8 mouse cellular contexts compared by ENCODE assay signal in the genomic region with DNA sequence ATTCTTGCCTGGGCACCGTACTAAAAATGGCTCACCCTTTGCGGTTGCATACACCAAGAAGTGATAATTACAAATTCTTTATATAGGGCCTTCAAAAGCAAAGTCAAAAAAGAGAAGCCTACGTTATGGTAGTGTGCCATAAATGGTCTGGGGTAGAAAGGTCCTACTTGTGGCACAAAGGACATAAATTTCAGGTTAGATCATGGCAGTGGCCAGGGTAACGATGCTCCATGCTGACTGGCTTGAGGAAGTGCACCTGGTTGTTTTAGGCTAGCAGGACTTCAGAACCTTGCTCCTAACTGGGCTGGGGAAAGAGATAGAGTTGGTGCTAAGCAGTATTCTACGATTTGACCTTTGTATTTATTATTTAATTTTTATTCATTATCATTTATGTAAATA. TPM values are rescaled to one million over a fixed set of nuclear protein-coding genes. Genes with fewer than 3 reads are reported as not detected.
DNase-seq lines count a peak whose midpoint lies in the region; ATAC-seq lines count a peak whose summit lies in the region.

No protein-coding gene starts in this region.

- ATAC-seq in kidney, embryonic 16.5 days (ENCODE audit: low FRiP score, low TSS enrichment): peak; percentile 52
- no peak; the same call in 1 of the 2 replicates for ATAC-seq in embryonic facial prominence, embryonic 13.5 days (ENCODE audit: insufficient number of reproducible peaks, insufficient read depth, low FRiP score, low TSS enrichment, low read depth)
- no peak; the same call in 1 of the 2 replicates for ATAC-seq in intestine, embryonic 14.5 days (replicated peaks; ENCODE audit: low FRiP score, low TSS enrichment, low read depth)
- ATAC-seq in midbrain, embryonic 16.5 days: peak; percentile 63

- no peak for DNase-seq in kidney, postnatal 10 days
- DNase-seq in intestine, embryonic 14.5 days (ENCODE audit: low spot score): no peak
- DNase-seq in thymus, postnatal 4 days: no peak
- no peak for DNase-seq in adrenal gland, postnatal 36 days
- DNase-seq in thymus, postnatal 25 days: no peak

- H3K4me3 ChIP-seq in kidney, embryonic 16.5 days (ENCODE audit: low read length): peak overlapping the region; percentile 84
- peak overlapping the region; percentile 90 for H3K4me3 ChIP-seq in embryonic facial prominence, embryonic 13.5 days
- peak overlapping the region; percentile 81 for H3K4me3 ChIP-seq in intestine, embryonic 14.5 days (ENCODE audit: low read depth, low read length)
- H3K4me3 ChIP-seq in midbrain, embryonic 16.5 days (ENCODE audit: low read depth, low read length): peak overlapping the region; percentile 54

- H3K36me3 ChIP-seq in kidney, embryonic 16.5 days (ENCODE audit: insufficient read depth, low read length): peaks cover 15% of the 10 kb centered on the region; the same call in 1 of the 2 replicates
- peaks cover 35% of the 10 kb centered on the region for H3K36me3 ChIP-seq in embryonic facial prominence, embryonic 13.5 days
- H3K36me3 ChIP-seq in intestine, embryonic 14.5 days (ENCODE audit: control insufficient read depth, insufficient read depth, low read length): peaks cover 40% of the 10 kb centered on the region
- H3K36me3 ChIP-seq in midbrain, embryonic 16.5 days (ENCODE audit: control insufficient read depth, insufficient read depth, low read length): peaks cover 11% of the 10 kb centered on the region; the same call in 1 of the 2 replicates

- H3K27ac ChIP-seq in kidney, embryonic 16.5 days (ENCODE audit: low read length): peak overlapping the region; percentile 93
- H3K27ac ChIP-seq in embryonic facial prominence, embryonic 13.5 days: peak overlapping the region; percentile 92
- H3K27ac ChIP-seq in intestine, embryonic 14.5 days (ENCODE audit: low read depth): no peak overlapping the region
- H3K27ac ChIP-seq in midbrain, embryonic 16.5 days (ENCODE audit: low read length): peak overlapping the region; percentile 73; the same call in 1 of the 2 replicates

- 11% methylated on average over 5 of the region's 5 CpGs for WGBS in kidney, embryonic 16.5 days
- 26% methylated on average over 5 of the region's 5 CpGs for WGBS in embryonic facial prominence, embryonic 13.5 days
- WGBS in intestine, embryonic 14.5 days: 22% methylated on average over 5 of the region's 5 CpGs
- 28% methylated on average over 5 of the region's 5 CpGs for WGBS in midbrain, embryonic 16.5 days

- H3K9me3 ChIP-seq in kidney, embryonic 16.5 days (ENCODE audit: low read length): no peaks in the 10 kb centered on the region
- H3K9me3 ChIP-seq in embryonic facial prominence, embryonic 13.5 days: no peaks in the 10 kb centered on the region
- H3K9me3 ChIP-seq in intestine, embryonic 14.5 days (ENCODE audit: control insufficient read depth, low read length): no peaks in the 10 kb centered on the region
- H3K9me3 ChIP-seq in midbrain, embryonic 16.5 days (replicated peaks; ENCODE audit: control insufficient read depth, low read length, poor library complexity, severe bottlenecking): no peaks in the 10 kb centered on the region

- peak overlapping the region; percentile 63 for H3K4me2 ChIP-seq in kidney, embryonic 16.5 days (replicated peaks; ENCODE audit: low read depth, low read length)
- peak overlapping the region; percentile 65 for H3K4me2 ChIP-seq in embryonic facial prominence, embryonic 13.5 days
- H3K4me2 ChIP-seq in intestine, embryonic 14.5 days (ENCODE audit: low read length): peak overlapping the region; percentile 63
- H3K4me2 ChIP-seq in midbrain, embryonic 16.5 days (ENCODE audit: low read length): peak overlapping the region; percentile 80

- no peaks in the 10 kb centered on the region for H3K27me3 ChIP-seq in kidney, embryonic 16.5 days (ENCODE audit: insufficient read depth, low read length)
- no peaks in the 10 kb centered on the region for H3K27me3 ChIP-seq in embryonic facial prominence, embryonic 13.5 days
- no peaks in the 10 kb centered on the region for H3K27me3 ChIP-seq in intestine, embryonic 14.5 days (replicated peaks; ENCODE audit: control insufficient read depth, insufficient read depth, low read length)
- H3K27me3 ChIP-seq in midbrain, embryonic 16.5 days (ENCODE audit: control insufficient read depth, insufficient read depth, low read depth, low read length): no peaks in the 10 kb centered on the region

- peak overlapping the region; percentile 87 for H3K9ac ChIP-seq in kidney, embryonic 16.5 days (replicated peaks; ENCODE audit: low read length)
- H3K9ac ChIP-seq in embryonic facial prominence, embryonic 13.5 days: peak overlapping the region; percentile 90
- peak overlapping the region; percentile 77; the same call in 1 of the 2 replicates for H3K9ac ChIP-seq in intestine, embryonic 14.5 days (ENCODE audit: low read length)
- H3K9ac ChIP-seq in midbrain, embryonic 16.5 days (ENCODE audit: low read depth, low read length): peak overlapping the region; percentile 84

- peaks cover 13% of the 10 kb centered on the region for H3K4me1 ChIP-seq in kidney, embryonic 16.5 days (ENCODE audit: insufficient read depth, low read length)
- no peaks in the 10 kb centered on the region; the same call in none of the 2 replicates for H3K4me1 ChIP-seq in embryonic facial prominence, embryonic 13.5 days
- 0 out of 2 replicates have a peak, but pooled peaks cover 10% of the 10 kb centered on the region for H3K4me1 ChIP-seq in intestine, embryonic 14.5 days (replicated peaks; ENCODE audit: control insufficient read depth, insufficient read depth, low read length)
- peaks cover 16% of the 10 kb centered on the region for H3K4me1 ChIP-seq in midbrain, embryonic 16.5 days (ENCODE audit: control insufficient read depth, insufficient read depth, low read length)

RNA-seq across cellular contexts. Expression of a gene that starts 0.4 kb away (rescaled TPM):
- 110 and 115 TPM in 2 replicates for polyA plus RNA-seq in kidney, embryonic 16.5 days (2015; fragmentation: Nextera tagmentation; extraction: Ambion mirVana)
- polyA plus RNA-seq in embryonic facial prominence, embryonic 13.5 days (2015; fragmentation: Nextera tagmentation; extraction: Ambion mirVana): 91.7 and 98.7 TPM in 2 replicates
- 78.8 and 84.4 TPM in 2 replicates for polyA plus RNA-seq in intestine, embryonic 14.5 days (2014; fragmentation: Nextera tagmentation; extraction: Ambion mirVana)
- 44.9 and 60.4 TPM in 2 replicates for polyA plus RNA-seq in midbrain, embryonic 16.5 days (2015; fragmentation: Nextera tagmentation; extraction: Ambion mirVana)
- 10 to 100 TPM; 35.0 to 53.6 TPM for total RNA-seq in adrenal gland, postnatal 36 days (2021)

RNA-seq across cellular contexts. Expression of a gene that starts 46.0 kb away (rescaled TPM):
- polyA plus RNA-seq in kidney, embryonic 16.5 days (2015; fragmentation: Nextera tagmentation; extraction: Ambion mirVana): 39.2 and 44.4 TPM in 2 replicates
- 41.3 and 41.8 TPM in 2 replicates for polyA plus RNA-seq in embryonic facial prominence, embryonic 13.5 days (2015; fragmentation: Nextera tagmentation; extraction: Ambion mirVana)
- polyA plus RNA-seq in intestine, embryonic 14.5 days (2014; fragmentation: Nextera tagmentation; extraction: Ambion mirVana): 58.5 and 61.4 TPM in 2 replicates
- 63.0 and 66.3 TPM in 2 replicates for polyA plus RNA-seq in midbrain, embryonic 16.5 days (2015; fragmentation: Nextera tagmentation; extraction: Ambion mirVana)
- 10 to 100 TPM; 56.3 to 59.2 TPM for total RNA-seq in adrenal gland, postnatal 36 days (2021)

Comparison
In these comparisons a context has a peak if more than half of its experiments do, and no peak if none do; other contexts are left out.
1. ATAC-seq: peak in kidney, embryonic 16.5 days (single experiment) and midbrain, embryonic 16.5 days (single experiment); none in embryonic facial prominence, embryonic 13.5 days (single experiment) and intestine, embryonic 14.5 days (single experiment).
2. Peak in every context shown above with its lines, with median percentiles within 50 percentile points of each other: H3K4me2 ChIP-seq, H3K4me3 ChIP-seq and H3K9ac ChIP-seq.